Mouse (Mus musculus): ENCODE data around the gene Tmem156.

DNA sequence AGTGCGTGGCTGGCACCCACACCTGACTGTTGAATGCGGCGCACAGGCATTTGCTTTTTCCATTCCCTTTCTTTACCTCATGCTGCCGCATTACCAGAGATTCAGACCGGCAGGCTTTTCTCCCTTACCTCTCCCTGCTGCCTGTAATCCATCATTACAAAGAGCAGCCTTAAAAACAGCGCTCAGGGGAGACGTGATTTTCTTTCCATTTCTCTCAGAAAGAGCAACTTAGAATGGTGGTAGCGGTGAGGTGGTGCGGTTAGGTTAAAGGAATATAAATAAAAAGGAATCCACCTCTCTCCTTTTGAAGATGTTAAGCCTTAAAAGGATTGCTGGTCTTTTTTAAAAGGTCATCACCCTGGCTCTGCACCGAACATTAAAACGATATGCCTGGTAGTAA, 22.1 kb downstream of the Tmem156 start:
- TF ChIP-seq CTCF (IDR thresholded peaks at IDR 0.05; ENCODE audit: low read depth) (no peak), EP300 (optimal IDR thresholded peaks at IDR 0.05) (no peak)

Measured in stomach, postnatal 0 days (tissue).